Mouse (Mus musculus): ENCODE data around the gene Plcl2.

Plcl2 gene

DNA sequence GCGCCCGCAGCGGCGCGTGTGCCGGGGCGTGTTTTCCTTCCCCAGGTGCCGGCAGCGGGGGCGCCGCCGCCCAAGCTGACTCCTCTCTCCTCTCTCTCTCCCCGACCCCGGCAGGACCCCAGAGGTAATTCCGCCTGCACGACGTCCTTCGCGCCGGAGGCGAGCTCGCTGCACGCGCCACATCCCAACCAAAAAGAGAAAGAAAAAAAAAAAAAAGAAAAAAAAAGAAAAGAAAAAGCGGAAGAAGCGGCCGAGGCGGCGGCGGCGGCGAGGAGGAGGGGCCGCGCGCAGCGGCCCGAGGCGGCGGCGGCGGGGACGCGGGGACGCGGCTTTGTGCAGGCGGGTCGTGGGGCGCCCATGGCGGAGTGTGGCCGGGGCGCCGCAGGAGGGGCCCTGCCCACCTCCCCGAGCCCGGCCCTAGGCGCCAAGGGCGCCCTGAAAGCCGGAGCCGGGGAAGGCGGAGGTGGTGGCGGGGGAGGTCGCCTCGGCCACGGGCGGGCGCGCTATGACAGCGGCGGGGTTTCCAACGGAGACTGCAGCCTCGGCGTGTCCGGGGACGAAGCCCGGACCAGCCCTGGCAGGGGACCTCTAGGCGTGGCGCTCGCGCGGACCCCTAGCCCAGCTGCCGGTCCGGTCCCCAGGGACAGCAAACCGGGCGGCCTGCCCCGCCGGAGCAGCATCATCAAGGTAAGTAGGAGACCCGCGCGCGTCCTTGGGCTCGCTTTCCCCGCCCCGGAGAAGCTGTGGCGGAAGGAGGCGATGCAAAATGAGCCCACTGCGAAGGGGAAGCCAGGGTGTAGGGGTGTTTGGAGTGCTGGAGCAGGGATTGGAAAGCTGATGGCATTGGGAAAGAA is at the start of gene Plcl2:
Gene Plcl2, plus strand, starts transcription at position 153 of the 854 bp plus-strand sequence.
- DNase-seq (ENCODE audit: low read depth, low spot score): no peak

- no peak for DNase-seq (ENCODE audit: low read depth, low spot score)
These were observed 48.9 kb upstream of the Plcl2 start for GRCm38 (mm10) chr17:50460301-50460700.

DNA sequence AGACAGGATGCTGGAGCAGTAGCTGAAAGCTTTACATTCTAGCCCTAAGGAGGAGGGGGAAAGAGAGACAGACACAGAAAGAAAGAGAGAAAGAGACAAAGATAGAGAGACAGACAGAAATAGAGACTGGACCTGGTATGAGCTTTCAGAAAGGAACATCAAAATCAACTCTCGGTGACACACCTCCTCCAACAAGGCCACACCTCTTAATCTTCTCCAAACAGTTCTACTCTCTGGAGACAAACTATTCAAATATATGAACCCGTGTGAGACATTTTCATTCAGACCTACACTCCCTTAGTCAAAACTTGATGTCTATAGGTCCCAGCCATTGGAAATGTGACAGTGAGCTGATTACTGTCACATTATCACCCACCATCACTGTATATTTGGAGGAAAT is 41.8 kb upstream of the Plcl2 start:
- no peak for DNase-seq (ENCODE audit: low read depth, low spot score)

GRCm38 (mm10) chr17:50469126-50469525 is 40.1 kb upstream of the Plcl2 start:
- no peak for DNase-seq (ENCODE audit: low read depth, low spot score)

DNA sequence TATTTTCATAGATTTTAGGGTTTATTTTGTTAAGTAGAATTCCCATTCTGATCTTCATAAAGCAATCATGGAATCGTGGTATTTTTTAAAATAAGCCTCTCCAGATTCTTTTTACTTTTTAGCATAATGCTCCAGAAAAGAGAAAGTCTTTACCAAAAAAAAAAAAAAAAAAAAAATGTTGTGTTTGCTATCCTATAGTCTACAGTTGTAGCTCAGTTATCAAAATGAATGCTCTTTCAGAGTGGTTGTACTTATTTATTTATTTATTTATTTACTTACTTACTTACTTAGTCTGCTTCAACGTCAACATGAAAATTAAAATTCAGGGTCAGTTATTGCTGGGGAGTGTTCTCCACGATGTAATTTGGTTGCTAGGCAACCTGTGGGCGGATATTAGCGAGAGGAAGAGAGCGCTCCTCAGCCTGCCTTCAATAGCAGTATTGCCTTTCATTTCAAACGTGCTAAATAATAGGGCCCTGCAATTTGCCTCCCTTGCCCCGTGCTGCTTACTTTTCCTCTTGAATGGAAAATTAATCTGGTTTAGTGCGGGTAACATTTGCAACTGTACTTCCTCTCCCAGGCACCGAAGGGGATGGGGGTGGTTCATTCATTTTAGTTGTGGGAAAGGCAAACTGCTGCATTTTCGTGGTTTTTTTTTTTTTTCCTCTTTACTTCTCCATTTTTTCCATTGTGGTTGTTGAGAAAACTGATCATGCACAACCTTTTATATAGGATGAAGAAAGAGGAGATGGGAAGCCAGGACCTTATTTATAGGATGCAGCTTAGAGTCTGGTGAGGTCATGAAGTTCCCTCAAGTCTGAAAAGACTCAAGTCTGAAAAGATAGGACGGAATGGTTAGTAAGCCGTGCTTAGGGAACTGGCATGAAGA is 39.4 kb upstream of the Plcl2 start:
- DNase-seq (ENCODE audit: low read depth, low spot score): no peak

- no peak for DNase-seq (ENCODE audit: low read depth, low spot score)
These were observed 38.6 kb upstream of the Plcl2 start for GRCm38 (mm10) chr17:50470432-50471078.

- no peak for DNase-seq (ENCODE audit: low read depth, low spot score)
These were observed 38.0 kb upstream of the Plcl2 start for GRCm38 (mm10) chr17:50471230-50471629.

DNA sequence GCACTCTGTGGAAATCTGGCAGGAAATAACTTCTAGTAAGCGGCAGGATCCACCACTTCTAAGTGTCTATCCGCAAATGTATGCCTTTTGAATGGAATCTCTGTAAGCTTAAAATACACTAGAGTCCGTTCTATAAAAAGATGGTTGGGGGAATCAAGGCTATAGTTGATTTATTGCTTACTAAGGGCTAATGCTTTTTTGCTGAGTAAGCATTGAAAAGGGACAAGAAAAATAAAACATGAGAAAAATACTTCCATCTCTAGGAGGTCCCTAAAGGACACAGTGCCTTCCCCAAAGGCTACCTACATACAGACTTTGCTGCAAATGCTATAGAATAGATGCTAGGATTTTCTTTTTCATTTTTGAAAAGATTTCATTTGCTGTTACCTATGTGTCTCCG is 31.9 kb upstream of the Plcl2 start:
- DNase-seq (ENCODE audit: low read depth, low spot score): no peak

DNA sequence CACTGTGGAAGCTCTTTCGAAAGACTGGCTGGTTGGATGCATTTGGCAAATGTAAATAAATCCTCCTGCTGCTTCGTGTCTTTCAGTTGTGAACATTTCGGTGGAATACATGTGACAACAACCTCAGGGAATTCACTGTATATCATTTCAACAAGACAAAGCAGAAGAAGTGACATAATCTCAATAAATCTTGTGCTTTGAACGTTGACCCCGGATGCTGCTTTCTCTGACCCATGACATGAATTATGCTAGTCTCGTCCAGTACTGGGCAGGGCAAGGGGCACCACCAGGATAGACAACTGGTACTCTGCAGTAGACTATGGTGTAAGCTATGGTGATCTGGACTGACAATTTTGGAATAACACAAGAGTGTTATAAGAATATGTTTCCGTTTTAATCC is 28.3 kb upstream of the Plcl2 start:
- no peak for DNase-seq (ENCODE audit: low read depth, low spot score)

DNA sequence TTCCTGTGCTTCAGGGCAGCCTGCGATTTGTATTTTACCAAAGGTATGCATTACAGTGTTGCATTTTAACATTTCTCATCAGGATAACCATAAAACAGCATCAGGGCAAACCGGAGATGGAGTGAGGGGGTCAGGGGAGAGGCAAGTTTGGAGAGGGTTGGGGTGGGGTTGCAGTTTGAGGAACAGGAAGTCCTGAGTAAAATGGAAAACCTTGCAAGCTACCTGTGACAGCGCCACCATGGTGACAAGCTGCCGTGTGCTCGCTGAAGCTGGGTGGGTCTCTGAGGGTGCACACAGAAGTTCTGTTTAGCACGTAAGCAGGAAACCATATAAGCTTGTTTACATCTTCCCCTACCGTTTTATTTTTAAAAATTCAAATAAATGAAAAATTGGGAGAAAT is 25.5 kb upstream of the Plcl2 start:
- DNase-seq (ENCODE audit: low read depth, low spot score): no peak

DNA sequence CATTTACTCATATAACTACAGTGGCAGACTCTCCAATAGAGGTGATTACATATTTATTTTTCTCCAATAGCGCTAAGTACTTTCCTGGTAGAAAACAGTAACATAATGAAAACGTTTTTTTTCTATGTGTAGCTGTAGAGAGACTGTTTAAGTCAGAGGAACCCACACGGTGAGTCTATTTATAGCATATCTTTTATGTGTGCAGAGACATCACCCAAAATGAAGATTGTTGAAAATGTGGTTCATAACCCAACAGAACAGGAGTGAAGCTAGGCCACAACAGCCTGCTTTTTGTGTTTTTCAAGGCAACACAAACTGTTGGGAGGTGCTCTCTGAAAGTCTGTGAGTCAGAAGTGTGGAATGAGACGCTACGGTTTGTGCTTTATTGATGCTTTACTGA is 24.2 kb upstream of the Plcl2 start:
- no peak for DNase-seq (ENCODE audit: low read depth, low spot score)

GRCm38 (mm10) chr17:50487058-50487618 is 22.1 kb upstream of the Plcl2 start:
- DNase-seq (ENCODE audit: low read depth, low spot score): no peak

DNA sequence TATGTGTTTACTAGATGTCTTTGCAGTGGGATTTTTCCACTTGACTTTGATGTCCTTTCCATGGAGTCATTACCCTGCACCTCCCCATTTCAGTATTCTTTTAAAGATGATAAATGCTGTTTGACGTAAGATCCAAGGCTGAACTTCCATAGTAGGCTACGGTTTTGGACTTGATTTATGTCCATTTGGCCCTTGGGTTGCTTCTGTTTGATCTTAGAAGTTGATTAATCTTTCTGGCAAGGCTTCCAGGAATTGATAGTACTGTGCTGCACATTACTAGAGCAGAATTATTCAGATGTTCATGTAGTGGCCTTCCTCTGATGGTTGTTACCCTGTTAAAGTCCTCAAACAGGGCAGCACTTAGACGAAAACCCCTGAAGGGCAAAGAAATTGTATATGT is 21.5 kb upstream of the Plcl2 start:
- no peak for DNase-seq (ENCODE audit: low read depth, low spot score)

- no peak for DNase-seq (ENCODE audit: low read depth, low spot score)
These were observed 20.8 kb upstream of the Plcl2 start for GRCm38 (mm10) chr17:50488406-50488805.

- DNase-seq (ENCODE audit: low read depth, low spot score): no peak
These were observed 20.3 kb upstream of the Plcl2 start for GRCm38 (mm10) chr17:50488895-50489294.

DNA sequence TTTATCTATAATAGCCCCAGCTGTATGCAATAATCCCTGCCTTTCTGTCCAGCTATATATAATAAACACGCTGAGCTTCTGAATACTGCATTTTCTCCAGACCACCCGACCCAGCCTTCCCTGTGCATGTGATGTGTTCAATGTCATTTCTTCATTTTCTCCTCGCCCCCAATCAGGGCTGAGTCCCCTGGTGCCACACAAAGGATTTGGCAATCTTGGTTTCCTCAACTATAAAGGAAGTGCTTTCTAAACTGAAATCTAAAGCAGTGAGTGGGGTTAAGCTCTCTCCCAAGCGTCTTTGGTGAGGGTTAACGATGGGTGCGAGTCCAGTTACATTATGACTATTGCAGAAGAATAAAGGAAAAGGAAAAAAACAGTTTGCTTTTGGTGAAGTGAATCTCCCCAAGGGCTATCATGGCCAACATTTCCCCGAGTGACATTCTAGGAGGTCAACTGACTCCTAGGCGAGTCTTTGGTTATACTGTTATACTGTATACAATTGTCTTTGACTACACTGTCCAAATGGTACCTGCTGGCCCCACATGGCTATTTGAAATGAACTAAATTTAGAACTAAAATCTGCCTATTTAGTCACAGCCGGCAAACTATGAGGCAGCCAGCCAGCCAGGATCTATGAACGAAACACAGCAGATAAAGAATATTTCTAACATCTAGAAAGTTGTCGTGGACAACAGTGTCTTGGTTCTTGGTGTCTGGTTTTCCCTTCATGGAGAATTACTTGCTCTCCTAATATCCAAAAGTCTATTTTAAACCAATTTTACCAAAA is 18.4 kb upstream of the Plcl2 start:
- DNase-seq (ENCODE audit: low read depth, low spot score): no peak

- DNase-seq (ENCODE audit: low read depth, low spot score): no peak
These were observed 17.7 kb upstream of the Plcl2 start for GRCm38 (mm10) chr17:50491496-50491895.

DNA sequence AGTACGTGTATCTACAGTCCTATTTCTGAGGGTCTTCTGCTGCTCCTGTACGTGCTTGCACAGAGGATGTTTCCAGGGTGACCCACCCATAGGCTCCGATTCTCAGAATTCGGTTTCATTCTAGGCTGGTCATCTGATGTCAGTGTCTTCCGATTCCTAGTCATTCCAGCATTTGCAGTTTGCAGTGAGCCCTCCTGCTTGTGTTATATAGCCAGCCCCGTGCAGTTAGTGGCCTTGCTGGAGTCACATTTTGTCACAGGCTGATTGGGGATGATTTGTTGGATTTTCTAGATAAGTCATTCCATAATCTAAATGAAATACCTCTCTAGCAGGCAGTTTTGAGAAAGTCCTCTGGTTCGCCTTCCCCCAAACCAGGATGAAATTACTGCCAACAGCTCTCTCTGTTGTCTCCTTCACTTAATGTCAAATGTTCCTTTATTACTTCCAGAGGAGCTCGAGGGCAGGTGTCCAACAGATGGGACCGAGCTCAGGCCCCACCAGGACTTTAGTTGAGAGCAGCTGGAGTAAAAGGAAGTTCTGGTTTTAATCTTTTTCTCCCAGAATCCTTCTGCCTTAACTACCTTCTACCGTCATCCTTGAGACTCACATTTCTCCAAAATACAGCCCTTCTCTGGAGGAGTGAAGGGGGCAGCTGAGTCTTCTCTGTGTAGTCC is 13.8 kb upstream of the Plcl2 start:
- no peak for DNase-seq (ENCODE audit: low read depth, low spot score)

GRCm38 (mm10) chr17:50498062-50498697 is 11.0 kb upstream of the Plcl2 start:
- DNase-seq (ENCODE audit: low read depth, low spot score): no peak
